ENCODE assay signal across 8 mouse cellular contexts in genomic region chr5:135933222-135933899, GRCm38 (mm10). TPM values are rescaled to one million over a fixed set of nuclear protein-coding genes. Genes with fewer than 3 reads are reported as not detected.
A peak's percentile ranks its signal among the peaks of the same experiment; 100 is the strongest.
DNase-seq lines count a peak whose midpoint lies in the region; ATAC-seq and TF ChIP-seq lines count a peak whose summit lies in the region.

No protein-coding gene starts in this region.

- peak overlapping the region; percentile 74 for H3K4me2 ChIP-seq in heart, embryonic 15.5 days
- H3K4me2 ChIP-seq in hindbrain, embryonic 12.5 days (replicated peaks) = peak overlapping the region; percentile 63
- peak overlapping the region; percentile 64 for H3K4me2 ChIP-seq in midbrain, embryonic 12.5 days (replicated peaks)

- no peak for DNase-seq in heart, postnatal 14 days
- DNase-seq in spleen, postnatal 36 days (ENCODE audit: low spot score in 2 of 2) = no peak
- no peak for DNase-seq in gastrocnemius, postnatal 10 days
- DNase-seq in MN1 (ENCODE audit: low spot score) = no peak

- H3K4me3 ChIP-seq in heart, embryonic 15.5 days = peak overlapping the region; percentile 100
- H3K4me3 ChIP-seq in bone marrow, adult 2 months (replicated peaks; ENCODE audit: control insufficient read depth, low read depth, low read length) = peak overlapping the region; percentile 100
- H3K4me3 ChIP-seq in hindbrain, embryonic 12.5 days = peak overlapping the region; percentile 88
- H3K4me3 ChIP-seq in midbrain, embryonic 12.5 days = peak overlapping the region; percentile 89

- peak overlapping the region; percentile 91 for H3K9ac ChIP-seq in heart, embryonic 15.5 days
- peak overlapping the region; percentile 95 for H3K9ac ChIP-seq in hindbrain, embryonic 12.5 days
- peak overlapping the region; percentile 85 for H3K9ac ChIP-seq in midbrain, embryonic 12.5 days (replicated peaks)

- TF ChIP-seq POLR2A in bone marrow, adult 2 months (IDR thresholded peaks at IDR 0.05; ENCODE audit: borderline replicate concordance, control insufficient read depth, low read depth, low read length) = no peak

- intact Hi-C loops in heart, postnatal 14 days (cut with DNase I) = no loop called here

- TF ChIP-seq CTCF in bone marrow, adult 2 months (IDR thresholded peaks at IDR 0.05; ENCODE audit: control insufficient read depth, insufficient read depth, low read length) = no peak

- peaks cover 35% of the 10 kb centered on the region for H3K36me3 ChIP-seq in heart, embryonic 15.5 days
- peaks cover 35% of the 10 kb centered on the region for H3K36me3 ChIP-seq in hindbrain, embryonic 12.5 days
- peaks cover 35% of the 10 kb centered on the region for H3K36me3 ChIP-seq in midbrain, embryonic 12.5 days

- WGBS in heart, embryonic 15.5 days = 5% methylated on average over 12 of the region's 12 CpGs
- WGBS in bone marrow, adult 2 months = 5% methylated on average over 12 of the region's 12 CpGs
- 16% methylated on average over 12 of the region's 12 CpGs for WGBS in hindbrain, embryonic 12.5 days
- WGBS in midbrain, embryonic 12.5 days = 16% methylated on average over 12 of the region's 12 CpGs

- no peak for ATAC-seq in heart, embryonic 15.5 days (replicated peaks; ENCODE audit: insufficient number of reproducible peaks, insufficient read depth, low FRiP score, low read depth)
- ATAC-seq in hindbrain, embryonic 12.5 days (ENCODE audit: low FRiP score) = no peak
- no peak for ATAC-seq in midbrain, embryonic 12.5 days (ENCODE audit: low FRiP score, low read depth)

- H3K4me1 ChIP-seq in heart, embryonic 15.5 days (replicated peaks) = peaks cover 34% of the 10 kb centered on the region
- peaks cover 5% of the 10 kb centered on the region; the same call in 1 of the 2 replicates for H3K4me1 ChIP-seq in bone marrow, adult 2 months (ENCODE audit: control insufficient read depth, insufficient read depth, low read length)
- peaks cover 39% of the 10 kb centered on the region for H3K4me1 ChIP-seq in hindbrain, embryonic 12.5 days
- peaks cover 26% of the 10 kb centered on the region for H3K4me1 ChIP-seq in midbrain, embryonic 12.5 days

- peak overlapping the region; percentile 99 for H3K27ac ChIP-seq in heart, embryonic 15.5 days
- no peak overlapping the region for H3K27ac ChIP-seq in bone marrow, adult 2 months (ENCODE audit: control insufficient read depth, insufficient read depth, low read depth, low read length, poor library complexity)
- peak overlapping the region; percentile 96 for H3K27ac ChIP-seq in hindbrain, embryonic 12.5 days
- H3K27ac ChIP-seq in midbrain, embryonic 12.5 days (replicated peaks) = peak overlapping the region; percentile 97

- H3K27me3 ChIP-seq in heart, embryonic 15.5 days = no peaks in the 10 kb centered on the region
- H3K27me3 ChIP-seq in hindbrain, embryonic 12.5 days = no peaks in the 10 kb centered on the region
- no peaks in the 10 kb centered on the region for H3K27me3 ChIP-seq in midbrain, embryonic 12.5 days

- no peaks in the 10 kb centered on the region for H3K9me3 ChIP-seq in heart, embryonic 15.5 days (replicated peaks)
- H3K9me3 ChIP-seq in hindbrain, embryonic 12.5 days (replicated peaks) = no peaks in the 10 kb centered on the region
- H3K9me3 ChIP-seq in midbrain, embryonic 12.5 days = no peaks in the 10 kb centered on the region

RNA-seq across cellular contexts. Expression of gene Ywhag, which starts 1.1 kb away (rescaled TPM):
- 150 and 166 TPM in 2 replicates for polyA plus RNA-seq in heart, embryonic 15.5 days (2015; fragmentation: Nextera tagmentation; extraction: Ambion mirVana)
- total RNA-seq in heart, postnatal 14 days (2021) = 100 to 1,000 TPM; 284 to 301 TPM
- polyA plus RNA-seq in bone marrow, adult 2 months (2011; ENCODE audit: insufficient read depth, insufficient read length, low replicate concordance, missing spikeins) = 26.9 and 58.1 TPM in 2 replicates
- 469 and 505 TPM in 2 replicates for polyA plus RNA-seq in hindbrain, embryonic 12.5 days (2016; fragmentation: Nextera tagmentation; extraction: Ambion mirVana)
- 457 and 466 TPM in 2 replicates for polyA plus RNA-seq in midbrain, embryonic 12.5 days (2016; fragmentation: Nextera tagmentation; extraction: Ambion mirVana)
- 100 to 1,000 TPM; 302 to 322 TPM for total RNA-seq in gastrocnemius, postnatal 10 days (2021)

RNA-seq across cellular contexts. Expression of gene Ssc4d, which starts 41.0 kb away (rescaled TPM):
- 0.44 and 0.86 TPM in 2 replicates for polyA plus RNA-seq in heart, embryonic 15.5 days (2015; fragmentation: Nextera tagmentation; extraction: Ambion mirVana)
- 1 to 10 TPM in 1 of 2 experiments, under 1 TPM in 1; 0.41 to 1.3 TPM for total RNA-seq in heart, postnatal 14 days (2021)
- 1.1 and 4.0 TPM in 2 replicates for polyA plus RNA-seq in bone marrow, adult 2 months (2011; ENCODE audit: insufficient read depth, insufficient read length, low replicate concordance, missing spikeins)
- 1.7 and 3.7 TPM in 2 replicates for polyA plus RNA-seq in hindbrain, embryonic 12.5 days (2016; fragmentation: Nextera tagmentation; extraction: Ambion mirVana)
- 0.82 and 2.2 TPM in 2 replicates for polyA plus RNA-seq in midbrain, embryonic 12.5 days (2016; fragmentation: Nextera tagmentation; extraction: Ambion mirVana)
- 1 to 10 TPM in 1 of 2 experiments, under 1 TPM in 1; 0.78 to 1.1 TPM for total RNA-seq in gastrocnemius, postnatal 10 days (2021)

RNA-seq across cellular contexts. Expression of gene Hspb1, which starts 45.6 kb away (rescaled TPM):
- polyA plus RNA-seq in heart, embryonic 15.5 days (2015; fragmentation: Nextera tagmentation; extraction: Ambion mirVana) = 743 and 952 TPM in 2 replicates
- total RNA-seq in heart, postnatal 14 days (2021) = 100 to 1,000 TPM; 271 to 306 TPM
- 1.5 and 71.0 TPM in 2 replicates for polyA plus RNA-seq in bone marrow, adult 2 months (2011; ENCODE audit: insufficient read depth, insufficient read length, low replicate concordance, missing spikeins)
- 23.9 and 34.1 TPM in 2 replicates for polyA plus RNA-seq in hindbrain, embryonic 12.5 days (2016; fragmentation: Nextera tagmentation; extraction: Ambion mirVana)
- 15.7 and 20.3 TPM in 2 replicates for polyA plus RNA-seq in midbrain, embryonic 12.5 days (2016; fragmentation: Nextera tagmentation; extraction: Ambion mirVana)
- total RNA-seq in gastrocnemius, postnatal 10 days (2021) = 100 to 1,000 TPM; 357 to 451 TPM

RNA-seq across cellular contexts. Expression of gene Zp3, which starts 46.5 kb away (rescaled TPM):
- polyA plus RNA-seq in heart, embryonic 15.5 days (2015; fragmentation: Nextera tagmentation; extraction: Ambion mirVana) = not detected in 2 replicates
- total RNA-seq in heart, postnatal 14 days (2021) = not detected
- polyA plus RNA-seq in bone marrow, adult 2 months (2011; ENCODE audit: insufficient read depth, insufficient read length, low replicate concordance, missing spikeins) = not detected in 2 replicates
- polyA plus RNA-seq in hindbrain, embryonic 12.5 days (2016; fragmentation: Nextera tagmentation; extraction: Ambion mirVana) = 0.32 TPM in 1 of 2 replicates, not detected in the other
- polyA plus RNA-seq in midbrain, embryonic 12.5 days (2016; fragmentation: Nextera tagmentation; extraction: Ambion mirVana) = not detected in 2 replicates
- total RNA-seq in gastrocnemius, postnatal 10 days (2021) = not detected

Comparison
In these comparisons a context has a peak if more than half of its experiments do, and no peak if none do; other contexts are left out.
1. RNA of gene Hspb1, which starts 45.6 kb away (polyA plus RNA-seq): 743 to 952 TPM in heart, embryonic 15.5 days; 1.5 to 71.0 TPM in bone marrow, adult 2 months, 23.9 to 34.1 TPM in hindbrain, embryonic 12.5 days and 15.7 to 20.3 TPM in midbrain, embryonic 12.5 days; every median in the first group is over 10 times any median in the second.
2. Peak in every context shown above with its lines, with median percentiles within 50 percentile points of each other: H3K4me2 ChIP-seq, H3K4me3 ChIP-seq and H3K9ac ChIP-seq.